Mouse (Mus musculus) yolk sac, embryonic 10.5 days (tissue): ENCODE results near the gene Fam102a.

Source experiments
- DNase-seq: peaks from one replicate; pipeline ENCODE4 v3.0.0-alpha.2; 2017; ENCODE audit warnings: low spot score

Gene Fam102a

GRCm38 (mm10) chr2:32546951-32547350 lies 11.8 kb downstream of the Fam102a start:
- DNase-seq = no peak

GRCm38 (mm10) chr2:32547380-32547779 lies 12.2 kb downstream of the Fam102a start:
- DNase-seq = peak; percentile 73

- DNase-seq = no peak
These were observed 13.0 kb downstream of the Fam102a start for GRCm38 (mm10) chr2:32547964-32548739.

- DNase-seq = no peak
These were observed 14.0 kb downstream of the Fam102a start for GRCm38 (mm10) chr2:32549171-32549570.

GRCm38 (mm10) chr2:32549764-32550163 lies 14.6 kb downstream of the Fam102a start:
- no peak for DNase-seq

GRCm38 (mm10) chr2:32551236-32551635 lies 16.1 kb downstream of the Fam102a start:
- no peak for DNase-seq

GRCm38 (mm10) chr2:32553592-32554148 lies 18.5 kb downstream of the Fam102a start:
- no peak for DNase-seq

- no peak for DNase-seq
These were observed 20.4 kb downstream of the Fam102a start for GRCm38 (mm10) chr2:32555484-32555883.

- no peak for DNase-seq
These were observed 20.9 kb downstream of the Fam102a start for GRCm38 (mm10) chr2:32556019-32556418.

- DNase-seq = no peak
These were observed 24.4 kb downstream of the Fam102a start for GRCm38 (mm10) chr2:32559570-32559969.

- peak; percentile 64 for DNase-seq
These were observed 31.5 kb downstream of the Fam102a start for GRCm38 (mm10) chr2:32566536-32567063.

- no peak for DNase-seq
These were observed 33.0 kb downstream of the Fam102a start for GRCm38 (mm10) chr2:32568149-32568548.

GRCm38 (mm10) chr2:32568941-32569340 lies 33.8 kb downstream of the Fam102a start:
- DNase-seq = no peak

GRCm38 (mm10) chr2:32570698-32571494 lies 35.8 kb downstream of the Fam102a start, which contains the start of gene Dpm2:
TSS of gene Dpm2 (plus strand) at chr2:32570858.
- peak; percentile 88 for DNase-seq

GRCm38 (mm10) chr2:32572196-32572595 lies 37.1 kb downstream of the Fam102a start:
- DNase-seq = no peak

GRCm38 (mm10) chr2:32574497-32574896 lies 39.4 kb downstream of the Fam102a start, which contains the start of gene Pip5kl1:
TSS of gene Pip5kl1 (plus strand) at chr2:32574797.
- no peak for DNase-seq

- no peak for DNase-seq
These were observed 39.9 kb downstream of the Fam102a start for GRCm38 (mm10) chr2:32574901-32575585.

- no peak for DNase-seq
These were observed 40.5 kb downstream of the Fam102a start, which contains the start of gene 9430097D07Rik for GRCm38 (mm10) chr2:32575586-32576160. TSS of gene 9430097D07Rik (minus strand) at chr2:32575684.

- no peak for DNase-seq
These were observed 41.4 kb downstream of the Fam102a start for GRCm38 (mm10) chr2:32576532-32576931.

GRCm38 (mm10) chr2:32578146-32579046 lies 43.3 kb downstream of the Fam102a start:
- DNase-seq = no peak
